Mouse (Mus musculus) midbrain, embryonic 12.5 days (tissue): ENCODE results near the gene Mterf1b. TPM values are rescaled to one million over a fixed set of nuclear protein-coding genes. Genes with fewer than 3 reads are reported as not detected.
"Not testable (repeated sequence)": the region's sequence is repeated elsewhere in the genome, so short reads cannot be mapped to it uniquely, and the experiment has no call there.

Source experiments
- ATAC-seq: fragments of 200-750 bp; cut with Nextera tagmentation; 2 replicates; pipeline ENCODE4 v1.8.0; 2017; ENCODE audit warnings: low read depth, moderate TSS enrichment, moderate library complexity; ENCODE audit not compliant: low FRiP score
- H3K27ac ChIP-seq: fragments of 300-500 bp; sonication (generic); replicated peaks from 2 replicates; pipeline ENCODE4 v1.5.1; 2016; ENCODE audit warnings: mild to moderate bottlenecking
- H3K27me3 ChIP-seq: fragments of 300-500 bp; sonication (generic); 2 replicates; pipeline ENCODE4 v1.6.1; 2016; ENCODE audit warnings: mild to moderate bottlenecking
- H3K36me3 ChIP-seq: fragments of 300-500 bp; sonication (generic); 2 replicates; pipeline ENCODE4 v1.6.1; 2016
- H3K4me1 ChIP-seq: fragments of 300-500 bp; sonication (generic); 2 replicates; pipeline ENCODE4 v1.6.1; 2016
- H3K4me2 ChIP-seq: fragments of 300-500 bp; sonication (generic); replicated peaks from 2 replicates; pipeline ENCODE4 v1.6.1; 2016; ENCODE audit warnings: mild to moderate bottlenecking, moderate library complexity
- H3K4me3 ChIP-seq: fragments of 300-500 bp; sonication (generic); 2 replicates; pipeline ENCODE4 v1.5.1; 2016; ENCODE audit warnings: mild to moderate bottlenecking
- H3K9ac ChIP-seq: fragments of 300-500 bp; sonication (generic); replicated peaks from 2 replicates; pipeline ENCODE4 v1.6.1; 2016; ENCODE audit warnings: mild to moderate bottlenecking, moderate library complexity
- H3K9me3 ChIP-seq: fragments of 300-500 bp; sonication (generic); 2 replicates; pipeline ENCODE4 v1.6.1; 2016; ENCODE audit warnings: mild to moderate bottlenecking
- WGBS: fragments of 180-500 bp; shearing (Covaris S2); methylation state at CpG from one replicate; pipeline ENCODE4 v1.1.7; 2016; 5-methylcytosine and 5-hydroxymethylcytosine counted together
- polyA plus RNA-seq: library from polyadenylated mRNA; unstranded; fragments of >200 nt; fragmentation: Nextera tagmentation; extraction: Ambion mirVana; gene quantifications from 2 replicates; pipeline ENCODE4 v1.2.1, GENCODE M21; 2016

Mterf1b gene
- polyA plus RNA-seq, 1 experiment from 2014 or later, result 3.4 TPM

DNA sequence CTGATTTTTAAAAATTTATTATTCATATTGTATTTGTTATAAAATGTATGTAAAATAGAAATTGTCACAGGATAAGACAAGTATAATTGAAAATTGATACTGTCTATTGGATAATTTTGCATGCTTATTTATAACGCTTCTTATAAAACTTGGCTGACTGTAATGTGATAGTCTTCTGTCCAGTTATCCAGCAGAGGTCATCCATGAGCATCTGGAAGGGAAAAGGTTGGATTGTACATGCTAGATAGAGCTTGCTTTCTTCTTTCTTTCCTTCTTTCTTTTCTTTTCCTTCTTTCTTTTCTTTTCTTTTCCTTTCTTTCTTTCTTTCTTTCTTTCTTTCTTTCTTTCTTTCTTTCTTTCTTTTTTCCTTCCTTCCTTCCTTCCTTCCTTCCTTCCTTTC is 2.0 kb downstream of the Mterf1b start:
- H3K4me2 ChIP-seq, result no peak overlapping the region
- H3K36me3 ChIP-seq, result no peaks in the 10 kb centered on the region
- H3K9me3 ChIP-seq, result 0 out of 2 replicates have a peak, but pooled peaks cover 3% of the 10 kb centered on the region
- 74% methylated on average over 1 of the region's 1 CpGs for whole genome bisulfite sequencing
- no peak overlapping the region for H3K4me3 ChIP-seq
- H3K4me1 ChIP-seq, result 0 out of 2 replicates have a peak, but pooled peaks cover 7% of the 10 kb centered on the region
- ATAC-seq, result no peak
- H3K9ac ChIP-seq, result no peak overlapping the region
- H3K27ac ChIP-seq, result no peak overlapping the region
- H3K27me3 ChIP-seq, result no peaks in the 10 kb centered on the region

DNA sequence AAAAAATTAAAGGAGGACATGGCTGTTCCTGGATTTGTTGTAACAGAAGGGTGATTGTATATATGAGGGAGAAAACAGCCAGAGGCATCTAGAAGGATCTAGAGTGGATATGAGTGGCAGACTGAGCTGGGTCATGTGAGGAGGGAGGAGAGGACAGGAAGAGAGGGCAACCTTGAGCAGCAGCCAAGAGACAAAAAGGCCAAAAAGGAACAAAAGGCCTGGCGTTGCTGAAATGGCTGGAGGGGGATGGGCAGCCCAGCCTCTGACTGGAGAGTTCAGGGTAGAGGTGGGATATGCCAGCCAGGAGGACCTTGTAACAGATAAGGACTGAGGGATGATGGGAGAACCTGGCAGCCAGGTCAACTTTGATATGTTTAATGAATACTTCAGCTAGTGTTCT is 2.9 kb downstream of the Mterf1b start:
- WGBS, result 38% methylated on average over 1 of the region's 1 CpGs
- no peak for ATAC-seq

DNA sequence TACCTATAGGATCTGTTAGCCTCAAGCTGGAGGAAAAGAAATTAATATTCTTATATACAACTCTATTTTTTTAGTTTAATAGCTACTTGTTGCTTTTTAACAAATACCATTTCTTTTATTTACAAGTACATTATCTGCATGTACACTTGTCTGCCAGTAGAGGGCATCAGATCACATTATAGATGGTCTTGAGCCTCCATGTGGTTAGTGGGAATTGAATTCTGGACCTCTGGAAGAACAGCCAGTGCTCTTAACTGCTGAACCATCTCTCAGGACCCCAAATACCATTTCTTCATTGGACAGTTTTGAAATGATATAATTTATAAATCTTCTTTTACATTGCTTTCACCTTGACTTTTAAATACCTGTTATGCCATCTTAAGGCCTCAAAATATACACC is 9.2 kb downstream of the Mterf1b start:
- Histone ChIP-seq H3K4me2 (no peak overlapping the region), H3K36me3 (no peaks in the 10 kb centered on the region), H3K9ac (no peak overlapping the region), H3K27ac (no peak overlapping the region), H3K4me3 (no peak overlapping the region), H3K4me1 (no peaks in the 10 kb centered on the region), H3K9me3 (no peaks in the 10 kb centered on the region), H3K27me3 (no peaks in the 10 kb centered on the region)
- ATAC-seq, result no peak

More for the DNA sequence above, 2.9 kb downstream of the Mterf1b start:
- H3K9ac ChIP-seq, result no peak overlapping the region
- H3K9me3 ChIP-seq, result 0 out of 2 replicates have a peak, but pooled peaks cover 3% of the 10 kb centered on the region
- H3K27ac ChIP-seq, result no peak overlapping the region
- no peak overlapping the region for H3K4me3 ChIP-seq
- H3K4me1 ChIP-seq, result 0 out of 2 replicates have a peak, but pooled peaks cover 7% of the 10 kb centered on the region
- H3K27me3 ChIP-seq, result no peaks in the 10 kb centered on the region
- H3K36me3 ChIP-seq, result no peaks in the 10 kb centered on the region
- no peak overlapping the region for H3K4me2 ChIP-seq

DNA sequence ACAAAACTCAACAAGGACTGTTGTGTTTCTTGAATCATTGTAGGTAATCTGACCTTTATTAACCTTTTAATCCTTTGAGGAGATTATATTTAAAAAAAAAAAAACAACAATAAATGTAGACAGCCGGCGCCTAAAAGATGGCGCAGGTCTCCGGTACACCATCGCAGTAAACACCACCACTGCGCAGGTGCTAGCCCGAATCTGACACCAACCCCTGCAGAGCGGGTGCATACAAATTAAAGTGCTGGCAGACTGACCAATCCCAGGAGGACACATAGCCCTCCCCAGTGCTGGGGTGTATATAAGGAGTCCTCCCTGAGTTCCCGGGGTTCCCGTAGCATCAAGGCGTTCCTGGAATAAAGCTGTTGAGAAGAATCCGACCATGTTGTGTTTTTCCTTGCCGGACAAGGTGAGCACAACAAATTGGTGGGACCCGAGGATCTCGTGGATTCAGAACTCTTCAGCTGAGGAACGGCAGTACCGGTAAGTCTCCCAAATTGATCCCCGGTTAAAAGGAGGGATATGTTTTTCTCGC is 10.2 kb downstream of the Mterf1b start:
- 93% methylated on average over 19 of the region's 19 CpGs for WGBS
- H3K27ac ChIP-seq, H3K9ac ChIP-seq: not testable (repeated sequence)

DNA sequence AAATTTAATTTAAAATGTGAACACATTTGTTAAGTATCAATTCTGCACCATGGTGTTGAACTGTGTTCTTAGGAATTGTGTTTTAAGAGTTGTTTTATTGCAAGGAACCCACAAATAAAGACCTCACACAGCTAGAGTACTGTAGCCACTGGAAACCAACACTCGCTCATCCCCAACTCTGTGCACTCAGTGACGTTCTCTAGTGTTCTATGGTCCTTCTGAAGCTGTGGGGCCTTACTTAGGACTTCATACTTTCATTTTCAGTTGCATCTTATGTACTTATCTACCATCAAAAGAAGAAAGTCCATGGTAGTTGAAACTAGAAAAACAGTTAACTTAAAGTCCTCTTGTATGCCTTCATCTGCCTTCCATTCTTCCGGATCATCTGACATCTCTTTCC is 17.9 kb downstream of the Mterf1b start:
- H3K4me3 ChIP-seq, H3K4me1 ChIP-seq, H3K4me2 ChIP-seq, H3K9me3 ChIP-seq, H3K36me3 ChIP-seq, H3K27me3 ChIP-seq, H3K9ac ChIP-seq, ATAC-seq, H3K27ac ChIP-seq: not testable (repeated sequence)
- WGBS, result over 99% methylated on average over 3 of the region's 3 CpGs

More for the DNA sequence above, 10.2 kb downstream of the Mterf1b start:
- H3K9me3 ChIP-seq, H3K4me3 ChIP-seq, H3K36me3 ChIP-seq, H3K4me1 ChIP-seq, H3K4me2 ChIP-seq, ATAC-seq, H3K27me3 ChIP-seq: not testable (repeated sequence)

DNA sequence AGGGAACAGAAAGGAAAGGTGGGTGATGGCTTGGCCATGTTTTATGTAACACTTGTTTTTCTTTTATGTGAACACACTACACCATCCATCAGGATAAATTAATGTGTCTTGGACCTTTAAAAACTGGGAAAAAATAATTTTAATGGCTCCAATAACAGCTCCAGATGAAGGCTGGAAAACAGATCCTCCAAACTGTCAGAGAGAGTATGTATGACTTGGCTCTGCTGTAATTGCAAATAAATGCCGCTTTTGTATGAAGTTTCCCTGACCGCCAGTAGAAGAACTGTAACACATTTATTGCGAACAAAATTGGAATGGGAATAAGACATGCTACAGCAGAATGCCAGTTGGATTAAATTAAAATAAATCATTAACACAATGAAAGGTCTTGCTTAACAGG is 29.1 kb downstream of the Mterf1b start:
- H3K9me3 ChIP-seq, result no peaks in the 10 kb centered on the region
- WGBS, result 95% methylated on average over 3 of the region's 3 CpGs
- no peak overlapping the region for H3K4me3 ChIP-seq
- H3K4me2 ChIP-seq, result no peak overlapping the region
- no peak overlapping the region for H3K27ac ChIP-seq
- no peaks in the 10 kb centered on the region for H3K36me3 ChIP-seq
- no peak overlapping the region for H3K9ac ChIP-seq
- ATAC-seq, result no peak
- no peaks in the 10 kb centered on the region for H3K27me3 ChIP-seq
- H3K4me1 ChIP-seq, result no peaks in the 10 kb centered on the region

DNA sequence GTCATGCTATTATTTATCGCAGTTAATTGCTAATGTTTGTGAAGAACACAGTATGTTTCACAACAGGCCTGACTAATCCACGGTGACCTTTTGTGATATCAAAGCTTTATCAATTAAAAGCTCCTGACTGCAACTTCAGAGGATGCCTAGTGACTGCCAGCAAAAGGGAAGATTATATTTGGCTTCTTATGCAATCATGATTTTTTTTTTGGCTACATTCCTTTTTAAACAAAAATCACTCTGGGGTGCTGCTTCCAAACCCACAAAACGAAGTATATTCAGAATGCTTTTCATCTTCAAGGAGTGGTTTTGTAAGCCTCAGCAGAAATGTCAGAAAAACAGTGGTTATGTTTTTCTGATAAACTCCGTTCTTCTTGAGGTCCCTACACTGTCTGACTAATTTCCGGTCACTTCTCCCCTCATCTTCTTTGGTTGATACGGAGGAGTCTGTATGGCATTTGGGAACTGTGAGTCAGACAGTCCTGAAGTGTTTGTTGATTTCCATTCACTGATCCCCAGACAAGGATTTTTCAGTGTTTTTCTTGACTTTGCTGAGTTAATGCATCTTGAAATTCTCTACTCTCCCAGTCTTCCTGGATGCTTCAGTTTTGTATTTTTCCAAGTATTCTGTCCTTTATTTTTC is 29.9 kb downstream of the Mterf1b start:
- Histone ChIP-seq H3K9me3 (no peaks in the 10 kb centered on the region), H3K4me1 (no peaks in the 10 kb centered on the region), H3K4me3 (no peak overlapping the region), H3K27me3 (no peaks in the 10 kb centered on the region), H3K36me3 (no peaks in the 10 kb centered on the region), H3K9ac (no peak overlapping the region), H3K4me2 (no peak overlapping the region), H3K27ac (no peak overlapping the region)
- no peak for ATAC-seq
- 88% methylated on average over 6 of the region's 6 CpGs for WGBS

DNA sequence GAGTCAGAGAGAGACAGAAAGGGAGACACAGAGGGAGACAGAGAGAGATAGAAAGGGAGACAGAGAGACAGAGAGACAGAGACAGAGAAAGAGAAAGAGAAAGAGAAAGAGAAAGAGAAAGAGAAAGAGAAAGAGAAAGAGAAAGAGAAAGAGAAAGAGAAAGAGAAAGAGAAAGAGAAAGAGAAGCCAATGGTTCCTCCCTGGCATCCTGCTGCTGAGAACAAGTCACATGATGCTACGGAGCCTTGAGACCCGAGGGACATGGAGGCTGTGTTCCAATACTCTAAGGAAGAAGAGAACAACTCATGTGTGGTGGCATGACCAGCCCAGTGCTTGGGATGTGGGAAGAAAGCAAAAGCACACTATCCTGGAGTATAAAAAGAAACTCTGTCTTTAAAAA is 40.0 kb downstream of the Mterf1b start:
- Histone ChIP-seq H3K4me2 (no peak overlapping the region), H3K4me3 (no peak overlapping the region), H3K27me3 (no peaks in the 10 kb centered on the region; the same call in 1 of the 2 replicates), H3K27ac (no peak overlapping the region), H3K9me3 (no peaks in the 10 kb centered on the region), H3K4me1 (no peaks in the 10 kb centered on the region), H3K9ac (no peak overlapping the region), H3K36me3 (no peaks in the 10 kb centered on the region)
- WGBS, result 70% methylated on average over 2 of the region's 2 CpGs
- ATAC-seq, result no peak

DNA sequence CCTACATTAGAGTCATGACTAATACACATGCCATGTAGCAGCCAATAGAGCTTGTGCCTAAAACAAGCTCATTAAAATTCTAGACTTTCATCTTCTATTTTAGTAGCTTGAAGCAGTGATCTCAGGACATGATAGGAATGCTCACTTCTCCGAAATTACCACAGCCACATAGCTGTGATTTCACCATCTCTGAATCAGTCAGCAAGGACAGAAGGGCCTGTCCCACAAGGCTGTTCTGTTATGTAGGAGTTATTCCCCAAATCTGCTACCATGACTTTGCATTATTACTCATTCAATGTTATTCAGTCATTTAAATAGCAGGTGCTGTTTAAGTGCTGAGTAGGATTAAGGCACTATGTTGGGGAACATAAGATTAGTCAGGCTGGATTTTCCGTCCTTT is 42.3 kb downstream of the Mterf1b start:
- Histone ChIP-seq H3K27me3 (no peaks in the 10 kb centered on the region; the same call in 1 of the 2 replicates), H3K9me3 (no peaks in the 10 kb centered on the region), H3K9ac (no peak overlapping the region), H3K27ac (no peak overlapping the region), H3K4me1 (no peaks in the 10 kb centered on the region), H3K4me2 (no peak overlapping the region), H3K36me3 (no peaks in the 10 kb centered on the region), H3K4me3 (no peak overlapping the region)
- 53% methylated on average over 2 of the region's 2 CpGs for WGBS
- ATAC-seq, result peak; percentile 44; the same call in 1 of the 2 replicates

DNA sequence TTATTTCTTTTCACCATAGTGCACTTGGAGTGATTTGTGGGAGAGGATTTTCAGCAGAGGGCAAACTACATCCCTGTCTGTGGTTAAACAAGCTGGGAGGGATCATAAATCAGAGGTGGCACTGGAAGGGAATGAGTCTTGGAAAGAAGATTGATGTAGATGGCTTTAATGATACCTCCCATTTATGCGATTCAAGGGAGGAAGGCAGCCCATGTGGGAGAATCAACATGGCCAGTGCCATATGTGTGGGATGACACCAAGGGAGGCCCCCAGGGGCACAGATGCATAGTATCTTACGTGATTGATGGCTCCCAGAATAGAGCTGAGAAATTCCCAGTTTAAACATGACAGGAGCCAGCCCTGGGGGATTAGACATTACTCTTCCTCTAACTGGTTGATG is 48.0 kb downstream of the Mterf1b start:
- Histone ChIP-seq H3K4me1 (no peaks in the 10 kb centered on the region), H3K4me3 (no peak overlapping the region), H3K36me3 (no peaks in the 10 kb centered on the region), H3K27me3 (no peaks in the 10 kb centered on the region; the same call in 1 of the 2 replicates), H3K27ac (no peak overlapping the region), H3K9me3 (no peaks in the 10 kb centered on the region), H3K4me2 (no peak overlapping the region), H3K9ac (no peak overlapping the region)
- ATAC-seq, result no peak
- WGBS, result 77% methylated on average over 2 of the region's 2 CpGs

DNA sequence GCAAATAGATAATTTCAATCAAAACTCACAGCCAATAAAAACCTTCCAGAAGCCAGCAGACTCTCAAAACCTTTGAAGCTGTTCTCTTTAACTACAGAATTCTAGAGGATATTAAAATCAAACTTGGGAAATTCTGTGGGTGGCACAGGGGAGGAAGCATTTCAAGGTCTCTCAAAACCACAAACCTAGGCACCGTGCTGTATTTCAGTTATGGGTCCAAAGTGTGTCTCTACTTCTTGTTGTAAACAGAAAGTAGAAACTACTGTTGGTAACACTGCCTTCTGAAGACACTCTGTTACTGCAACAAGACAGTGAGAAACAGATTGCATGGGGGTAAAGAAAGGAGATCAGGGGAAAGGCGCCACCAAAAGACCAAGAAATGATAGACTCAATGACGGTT is 52.8 kb downstream of the Mterf1b start:
- no peak overlapping the region for H3K4me2 ChIP-seq
- no peaks in the 10 kb centered on the region for H3K9me3 ChIP-seq
- H3K4me3 ChIP-seq, result no peak overlapping the region
- no peak overlapping the region for H3K9ac ChIP-seq
- no peaks in the 10 kb centered on the region for H3K36me3 ChIP-seq
- H3K27me3 ChIP-seq, result no peaks in the 10 kb centered on the region
- ATAC-seq, result no peak
- 94% methylated on average over 3 of the region's 3 CpGs for WGBS
- H3K27ac ChIP-seq, result no peak overlapping the region
- no peaks in the 10 kb centered on the region for H3K4me1 ChIP-seq

DNA sequence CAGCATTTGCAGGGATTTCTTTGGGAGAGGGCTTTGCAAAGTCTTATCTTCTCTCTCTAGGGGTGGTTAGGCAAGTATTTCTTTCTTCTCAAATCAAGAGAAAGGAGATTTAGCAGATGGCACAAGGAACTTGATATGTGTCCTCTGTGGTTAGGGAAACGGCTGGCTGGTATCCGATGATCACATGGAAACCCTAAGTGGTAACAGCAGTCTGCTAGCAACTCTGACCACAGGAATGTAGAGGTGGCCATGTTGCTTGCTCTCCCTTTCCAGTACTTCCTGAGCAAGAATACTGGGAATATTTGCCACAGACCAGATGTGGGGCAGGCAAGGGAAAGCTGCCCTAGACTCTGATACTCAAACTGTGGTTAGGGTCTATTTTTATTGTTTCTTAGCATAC is 53.9 kb downstream of the Mterf1b start:
- no peak overlapping the region for H3K4me3 ChIP-seq
- no peak overlapping the region for H3K9ac ChIP-seq
- no peaks in the 10 kb centered on the region for H3K4me1 ChIP-seq
- H3K9me3 ChIP-seq, result no peaks in the 10 kb centered on the region
- no peak overlapping the region for H3K27ac ChIP-seq
- ATAC-seq, result no peak
- 81% methylated on average over 2 of the region's 2 CpGs for WGBS
- no peaks in the 10 kb centered on the region for H3K27me3 ChIP-seq
- no peak overlapping the region for H3K4me2 ChIP-seq
- no peaks in the 10 kb centered on the region for H3K36me3 ChIP-seq
